Mouse (Mus musculus) T-helper 17 cell (primary cell): Measurements from ENCODE around the gene Nr3c2.

ENCODE experiments used
- in situ Hi-C, 2 experiments: fragments of 300-600 bp; cut with MboI, MseI; formaldehyde crosslinking; loops; 1 replicate in 1 of 2; 2 replicates in 1 of 2; pipeline ENCODE4 v1.15.1; 2025; ENCODE audit warnings: high pct_unique_total_duplicates in 2 of 2

Gene Nr3c2

GRCm38 (mm10) chr8:76971761-76972404 is 72.6 kb downstream of the Nr3c2 start:
- in situ Hi-C loops = no loop called here

- in situ Hi-C loops = no loop called here
Observed at GRCm38 (mm10) chr8:76972947-76973552, 73.8 kb downstream of the Nr3c2 start.

- in situ Hi-C loops = loop anchor here in 1 of 2 experiments (5.0 to 25.0 kb wide), 2 partner anchors 916 to 1226 kb away; no protein-coding TSS in a partner anchor
Observed at GRCm38 (mm10) chr8:76977907-76978306, 78.7 kb downstream of the Nr3c2 start.

- in situ Hi-C loops = loop anchor here in 1 of 2 experiments (25.0 kb wide), 1 partner anchor 922 kb away; no protein-coding TSS in a partner anchor
Observed at GRCm38 (mm10) chr8:76984082-76984481, 84.8 kb downstream of the Nr3c2 start.

DNA sequence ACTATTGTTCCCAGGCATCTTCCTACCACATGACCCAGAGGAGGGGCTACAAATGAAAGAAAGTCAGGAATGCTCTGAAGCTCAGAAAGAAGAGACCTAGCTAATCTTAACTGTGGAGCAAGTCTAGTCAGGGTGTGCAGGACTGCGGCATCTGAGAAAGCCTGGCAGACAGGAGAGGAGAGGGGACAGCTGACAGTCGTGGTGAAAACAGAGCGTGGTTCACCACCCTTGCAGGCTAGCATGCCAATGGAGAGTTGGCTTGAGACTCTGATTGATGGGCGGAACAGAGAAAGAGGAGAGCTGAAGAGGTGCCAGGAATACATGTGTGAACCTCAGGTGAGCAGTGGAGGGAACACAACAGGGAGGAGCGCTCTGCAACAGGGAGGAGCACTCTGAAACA is 85.6 kb downstream of the Nr3c2 start:
- in situ Hi-C loops = loop anchor here in 1 of 2 experiments (25.0 kb wide), 1 partner anchor 923 kb away; no protein-coding TSS in a partner anchor

DNA sequence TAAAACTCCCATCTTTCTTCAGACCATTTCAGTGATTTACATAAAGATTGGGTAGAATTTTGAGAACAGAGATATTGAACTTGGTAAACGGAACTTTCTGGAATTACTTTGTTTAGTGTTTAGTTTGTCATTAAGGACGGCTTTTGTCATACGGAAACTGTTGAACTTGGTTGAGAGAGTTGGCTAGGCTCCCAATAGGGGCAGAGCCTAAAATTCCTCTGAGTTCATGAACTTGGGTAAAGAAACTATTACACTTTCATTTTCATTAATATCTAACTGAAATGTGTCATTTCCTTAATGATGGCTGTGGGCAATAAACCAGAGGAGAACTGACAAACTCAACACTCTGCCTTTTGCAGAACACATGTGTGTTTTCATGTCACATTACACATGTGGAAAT is 88.6 kb downstream of the Nr3c2 start:
- in situ Hi-C loops = loop anchor here in 1 of 2 experiments (25.0 kb wide), 1 partner anchor 926 kb away; no protein-coding TSS in a partner anchor

GRCm38 (mm10) chr8:76998276-76998675 is 99.0 kb downstream of the Nr3c2 start:
- in situ Hi-C loops = loop anchor here in 1 of 2 experiments (10.0 to 25.0 kb wide), 2 partner anchors 936 to 1483 kb away; no protein-coding TSS in a partner anchor

GRCm38 (mm10) chr8:77009425-77009824 is 110.2 kb downstream of the Nr3c2 start:
- in situ Hi-C loops = no loop called here

DNA sequence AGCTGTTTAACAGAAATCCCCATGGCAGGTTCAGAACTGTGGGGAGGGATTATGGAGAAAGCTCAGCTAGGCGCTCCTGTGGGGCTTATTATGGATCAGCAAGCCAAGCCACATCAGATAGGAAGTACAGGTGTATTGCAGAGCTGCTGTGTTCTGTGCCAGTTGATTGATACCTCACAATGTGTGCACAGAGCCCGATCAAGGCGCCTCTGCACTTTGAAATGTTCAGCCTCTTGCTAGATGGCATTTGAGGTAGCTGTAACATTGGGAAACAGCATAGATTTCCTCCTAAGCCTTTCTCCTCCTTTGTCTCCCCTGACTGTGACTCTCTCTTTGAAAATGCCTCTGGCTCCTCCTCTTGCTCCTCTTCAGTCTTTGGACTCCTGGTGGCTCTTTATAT is 112.7 kb downstream of the Nr3c2 start:
- in situ Hi-C loops = no loop called here

DNA sequence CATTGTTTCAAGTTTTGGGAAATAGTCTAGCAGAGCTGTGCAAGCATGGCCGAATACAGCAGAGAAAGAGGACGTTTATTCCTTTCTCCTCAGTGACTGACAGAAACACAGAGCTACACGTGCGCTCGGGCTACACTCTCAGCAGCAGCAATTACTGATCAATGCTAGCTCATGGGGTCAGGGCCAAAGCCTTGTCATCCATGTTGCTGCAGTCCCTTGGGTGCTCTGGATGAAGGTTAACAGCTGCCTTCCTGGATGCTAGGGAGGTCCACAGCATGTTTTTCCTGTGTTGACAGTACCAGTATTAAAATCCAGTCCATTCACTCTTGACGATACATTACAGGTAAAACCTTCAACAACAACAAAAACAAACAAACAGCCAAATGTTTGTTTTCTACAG is 113.4 kb downstream of the Nr3c2 start:
- in situ Hi-C loops = no loop called here

- in situ Hi-C loops = no loop called here
Observed at GRCm38 (mm10) chr8:77016713-77017112, 117.5 kb downstream of the Nr3c2 start.

DNA sequence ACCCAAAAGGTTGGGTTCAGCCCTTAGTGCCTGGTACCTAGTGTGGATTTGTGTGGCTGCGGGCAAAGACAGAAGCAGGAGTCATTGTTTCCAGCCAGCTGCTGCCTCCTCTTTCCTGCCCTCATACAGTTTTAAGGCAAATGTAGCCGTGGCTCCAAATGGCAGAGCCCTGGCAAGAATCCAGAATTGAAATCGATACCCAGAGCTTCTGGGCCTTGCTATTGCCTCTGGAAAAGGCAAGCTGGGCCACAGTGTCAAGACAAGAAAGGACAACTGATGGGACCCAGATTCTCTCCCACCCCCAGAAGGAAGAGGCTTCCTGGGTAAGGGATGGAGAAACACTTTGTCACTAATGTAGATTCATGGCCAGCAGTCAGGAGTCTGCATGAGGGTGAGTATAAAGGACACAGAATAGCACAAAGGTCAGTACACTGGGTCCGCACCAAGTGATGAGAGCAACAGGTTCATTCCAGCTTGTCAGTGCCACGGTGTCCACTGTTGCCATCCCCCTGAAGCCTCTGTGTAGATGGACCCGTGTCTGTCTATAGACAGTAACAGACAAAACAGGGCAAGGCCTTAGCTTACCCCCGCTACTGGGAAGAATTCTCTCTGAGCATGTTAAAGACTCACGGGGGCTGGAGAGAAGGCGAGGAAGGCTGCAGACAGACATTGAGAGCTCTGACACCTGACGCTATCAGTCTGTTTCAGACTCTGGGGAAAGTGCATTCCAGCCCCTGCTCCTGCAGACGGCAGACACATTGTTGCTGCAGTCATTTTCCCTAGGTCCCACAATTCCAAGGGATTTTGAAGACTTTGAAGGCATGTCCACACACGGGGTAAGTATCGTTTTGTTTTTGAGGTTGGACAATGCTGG is 124.8 kb downstream of the Nr3c2 start:
- in situ Hi-C loops = no loop called here

GRCm38 (mm10) chr8:77031213-77031612 is 132.0 kb downstream of the Nr3c2 start:
- in situ Hi-C loops = no loop called here

DNA sequence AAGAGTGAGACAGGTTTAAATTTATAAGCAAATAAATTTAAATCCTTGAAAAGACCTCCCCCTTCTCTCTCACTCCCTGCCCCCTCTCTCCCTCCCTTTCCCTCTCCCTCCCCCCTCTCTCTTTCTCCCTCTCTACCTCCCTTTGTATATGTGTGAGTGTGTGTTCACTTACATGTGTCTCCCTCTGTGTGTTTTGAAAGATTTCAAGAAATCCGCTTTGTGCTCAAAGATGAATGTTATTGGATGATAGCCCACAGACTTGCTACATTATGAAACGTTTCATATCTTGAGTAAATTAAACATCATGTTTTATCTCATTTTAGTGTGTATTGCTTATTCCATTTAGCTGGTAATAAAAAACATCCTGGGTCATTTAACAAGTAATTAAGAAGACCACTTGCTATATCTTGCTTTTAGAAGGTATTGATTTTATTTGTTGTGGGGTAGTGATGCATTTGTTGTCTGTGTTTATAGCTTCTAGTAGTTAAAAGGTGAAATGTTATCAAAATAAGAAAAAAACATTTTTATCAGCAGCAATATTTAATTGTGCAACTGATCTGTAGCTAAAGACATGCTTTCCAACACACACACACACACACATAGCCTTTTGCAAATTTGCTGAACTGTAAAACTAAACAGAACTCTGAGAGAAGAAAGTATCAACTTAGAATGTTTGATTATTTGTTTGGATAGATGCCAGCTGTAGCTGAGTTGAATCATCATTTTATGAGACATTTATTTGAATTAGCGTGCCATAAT is 134.6 kb downstream of the Nr3c2 start:
- in situ Hi-C loops = no loop called here

DNA sequence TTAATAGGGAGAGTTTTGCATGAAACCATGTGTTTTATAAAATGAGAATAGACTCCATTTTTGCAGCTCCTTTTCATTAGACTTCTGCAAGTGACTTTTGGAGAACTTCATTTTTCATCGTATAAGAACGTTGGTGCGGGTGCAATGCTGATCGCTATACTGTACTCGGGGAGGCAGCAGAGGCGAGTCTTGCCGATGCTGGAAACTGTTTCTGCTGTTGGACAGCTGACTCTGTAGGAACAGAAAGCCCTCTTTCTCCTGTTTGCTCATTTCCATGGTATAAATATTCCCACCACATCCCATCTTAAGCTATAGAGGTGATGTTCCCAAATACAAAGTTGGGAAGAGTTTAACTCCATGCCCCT is 135.2 kb downstream of the Nr3c2 start:
- in situ Hi-C loops = no loop called here

- in situ Hi-C loops = no loop called here
Observed at GRCm38 (mm10) chr8:77041214-77041613, 142.0 kb downstream of the Nr3c2 start.

DNA sequence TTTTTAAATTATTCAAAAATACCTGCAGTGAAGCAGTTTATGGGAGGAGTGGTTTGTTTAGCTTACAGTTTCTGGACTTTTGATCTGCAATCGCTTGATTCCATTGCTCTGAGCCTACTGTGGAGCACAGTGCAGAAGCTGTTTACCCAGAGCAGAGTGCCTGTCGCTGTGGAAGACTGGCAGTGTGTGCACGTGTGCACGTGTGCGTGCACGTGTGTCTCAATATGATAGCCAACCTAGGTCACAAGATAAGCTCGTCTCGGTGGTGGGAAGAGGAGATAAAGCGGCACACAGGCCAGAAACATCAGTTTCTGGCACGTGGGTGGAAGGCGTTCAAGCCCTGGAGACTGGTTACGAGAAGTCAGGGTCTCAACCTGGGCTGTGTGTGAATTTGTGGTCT is 145.6 kb downstream of the Nr3c2 start:
- in situ Hi-C loops = no loop called here

- in situ Hi-C loops = no loop called here
Observed at GRCm38 (mm10) chr8:77045711-77046110, 146.5 kb downstream of the Nr3c2 start.

DNA sequence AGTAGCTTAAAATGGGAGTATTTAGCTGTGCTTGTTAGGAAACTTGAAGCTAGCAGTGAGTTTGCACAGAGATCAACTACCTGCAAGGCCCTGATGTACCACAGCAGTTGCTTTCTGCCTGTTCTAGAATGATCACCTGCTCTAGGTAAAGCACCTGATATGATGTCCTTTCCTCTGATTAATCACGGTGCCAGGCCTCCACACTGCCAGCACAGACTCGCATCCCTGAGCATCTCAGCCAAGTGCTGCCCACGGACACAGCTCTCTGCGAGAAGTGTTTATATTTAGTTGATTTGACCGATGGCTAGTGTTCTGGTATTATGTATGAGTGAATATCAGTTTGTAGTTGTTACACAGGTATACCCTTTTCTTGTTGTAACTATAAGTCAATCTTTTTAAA is 147.0 kb downstream of the Nr3c2 start:
- in situ Hi-C loops = no loop called here

DNA sequence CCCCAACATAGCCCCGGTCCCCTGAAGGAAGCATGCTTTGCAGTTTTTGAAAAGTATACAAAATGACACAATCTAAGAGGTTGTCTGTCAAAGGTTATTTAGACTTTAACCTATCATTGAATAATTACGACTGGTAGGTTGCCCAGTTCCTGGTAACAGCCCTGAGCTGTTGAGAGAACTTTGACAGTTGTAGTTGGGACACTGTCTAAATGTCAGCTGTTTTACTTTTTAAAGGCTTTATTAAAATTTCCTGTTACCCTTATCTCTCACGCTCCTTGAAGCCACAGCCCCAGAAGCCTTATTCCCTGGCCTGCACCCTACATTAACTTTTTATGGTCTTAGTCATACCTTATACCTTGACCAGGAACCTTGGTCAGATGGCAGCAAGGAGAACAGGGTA is 147.5 kb downstream of the Nr3c2 start:
- in situ Hi-C loops = no loop called here
